Mouse (Mus musculus): Measurements from ENCODE around the gene Exo1.

Exo1 gene

DNA sequence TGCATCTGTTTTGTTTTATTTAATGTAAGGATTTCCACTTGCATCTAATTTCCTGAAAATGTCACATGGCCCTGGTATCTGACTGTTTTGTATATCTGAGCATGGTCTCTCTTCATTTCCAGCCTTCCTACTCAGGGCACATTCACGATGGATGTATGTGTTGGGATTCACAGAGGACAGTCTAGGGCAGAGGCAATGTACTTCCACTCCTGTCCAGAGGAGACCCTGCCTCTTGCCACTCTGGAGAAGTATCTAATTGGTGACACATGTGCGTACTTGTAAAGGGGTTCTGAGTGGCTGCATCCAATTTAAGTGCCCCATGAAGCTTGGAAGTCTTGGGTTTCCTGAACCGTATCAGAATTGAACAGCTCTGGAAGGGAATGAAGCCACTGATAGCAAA lies 70.0 kb downstream of the Exo1 start:
- no peak for DNase-seq (ENCODE audit: extremely low spot score, low read depth, low spot score)

DNA sequence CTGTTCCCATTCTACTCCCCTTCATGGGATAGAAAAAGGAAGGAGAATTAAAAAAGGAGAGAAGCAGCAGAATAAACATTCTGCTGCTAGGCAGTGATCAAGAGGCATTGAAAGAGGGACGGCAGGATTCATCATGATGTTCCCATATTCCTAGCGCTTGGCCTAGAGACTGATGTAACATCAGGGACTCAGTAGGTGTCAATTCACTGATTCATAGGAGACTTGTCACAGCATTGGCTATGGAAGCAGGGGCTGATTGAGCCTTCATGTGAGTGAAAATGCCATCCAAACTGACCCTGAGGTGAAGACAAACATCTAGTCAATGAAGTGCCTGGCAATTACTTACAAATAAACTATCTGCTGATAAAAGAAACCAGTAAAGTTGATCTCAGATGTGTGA lies 70.5 kb downstream of the Exo1 start:
- DNase-seq (ENCODE audit: extremely low spot score, low read depth, low spot score): no peak

DNA sequence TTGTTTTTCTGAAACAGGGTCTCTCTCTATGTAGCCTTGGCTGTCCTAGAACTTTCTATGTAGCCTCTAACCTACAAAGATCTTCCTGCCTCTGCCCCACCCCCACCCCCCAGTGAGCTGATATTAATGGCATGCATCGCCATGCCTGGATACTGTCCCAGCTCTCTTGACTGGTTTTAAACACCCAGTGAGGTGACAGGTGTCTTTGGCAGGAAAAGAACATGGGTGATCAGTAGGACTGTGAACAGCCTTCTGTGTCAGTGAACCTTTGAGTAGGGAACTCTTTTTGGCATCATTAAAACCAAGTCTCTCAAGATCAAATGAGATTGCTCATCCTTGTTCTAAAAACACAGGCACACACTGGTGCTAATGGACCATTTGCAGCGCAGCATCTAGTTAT lies 81.4 kb downstream of the Exo1 start:
- DNase-seq (ENCODE audit: extremely low spot score, low read depth, low spot score): no peak

Measured in hindlimb bud, embryonic 11.5 days (tissue).